Mouse (Mus musculus): Measurements from ENCODE around the gene Papola. TPM values are rescaled to one million over a fixed set of nuclear protein-coding genes. Genes with fewer than 3 reads are reported as not detected.

The Papola gene
- polyA plus RNA-seq, 2 experiments, result 165 to 171 TPM

DNA sequence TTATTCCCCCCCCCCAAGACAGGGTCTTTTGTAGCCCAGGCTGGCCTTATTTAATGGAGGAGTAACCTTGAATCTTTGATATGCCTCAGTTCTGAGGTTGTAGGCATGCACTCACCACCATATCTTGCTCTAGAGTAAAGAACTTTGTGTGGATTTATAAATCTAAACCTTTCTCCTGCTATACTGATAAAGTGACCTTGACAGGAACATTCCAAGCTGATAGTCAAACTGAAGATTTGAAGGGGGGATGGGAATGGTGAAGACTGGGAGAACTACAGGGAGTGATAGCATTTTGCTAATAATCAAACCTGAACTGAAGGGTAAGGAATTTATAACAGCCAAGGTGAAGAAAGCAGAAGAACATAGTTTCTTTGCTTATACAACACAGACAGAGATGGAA, 13.5 kb downstream of the Papola start:
- DNase-seq (ENCODE audit: low spot score), result no peak
- H3K9ac ChIP-seq (ENCODE audit: low read depth, low read length, severe bottlenecking), result no peak overlapping the region
- ATAC-seq (ENCODE audit: low FRiP score, low read depth), result no peak
- TF ChIP-seq POLR2A (IDR thresholded peaks at IDR 0.05; ENCODE audit: borderline replicate concordance, extremely low read depth, insufficient read depth, insufficient read length), result no peak
- H3K4me3 ChIP-seq (replicated peaks; ENCODE audit: low read length), result no peak overlapping the region
- no peak overlapping the region for H3K27ac ChIP-seq (replicated peaks; ENCODE audit: low read depth, low read length)
- peaks cover 21% of the 10 kb centered on the region for H3K36me3 ChIP-seq (ENCODE audit: control insufficient read depth, insufficient read depth, low read length)
- H3K27me3 ChIP-seq (ENCODE audit: control insufficient read depth, insufficient read depth, low read length), result no peaks in the 10 kb centered on the region
- H3K4me2 ChIP-seq (replicated peaks; ENCODE audit: low read depth, low read length, severe bottlenecking), result no peak overlapping the region
- no peaks in the 10 kb centered on the region for H3K9me3 ChIP-seq (ENCODE audit: control insufficient read depth, low read length)
- H3K4me1 ChIP-seq (ENCODE audit: control insufficient read depth, insufficient read depth, low read length), result no peaks in the 10 kb centered on the region

- ATAC-seq (ENCODE audit: low FRiP score, low read depth), result no peak
- H3K36me3 ChIP-seq (ENCODE audit: control insufficient read depth, insufficient read depth, low read length), result peaks cover 58% of the 10 kb centered on the region
- H3K4me1 ChIP-seq (ENCODE audit: control insufficient read depth, insufficient read depth, low read length), result no peaks in the 10 kb centered on the region
- H3K4me3 ChIP-seq (replicated peaks; ENCODE audit: low read length), result no peak overlapping the region
- no peak overlapping the region for H3K9ac ChIP-seq (ENCODE audit: low read depth, low read length, severe bottlenecking)
- no peak for DNase-seq (ENCODE audit: low spot score)
- no peak overlapping the region for H3K27ac ChIP-seq (replicated peaks; ENCODE audit: low read depth, low read length)
- TF ChIP-seq POLR2A (IDR thresholded peaks at IDR 0.05; ENCODE audit: borderline replicate concordance, extremely low read depth, insufficient read depth, insufficient read length), result no peak
- 91% methylated on average over 3 of the region's 3 CpGs for WGBS
- H3K9me3 ChIP-seq (ENCODE audit: control insufficient read depth, low read length), result no peaks in the 10 kb centered on the region
- H3K4me2 ChIP-seq (replicated peaks; ENCODE audit: low read depth, low read length, severe bottlenecking), result no peak overlapping the region
- H3K27me3 ChIP-seq (ENCODE audit: control insufficient read depth, insufficient read depth, low read length), result no peaks in the 10 kb centered on the region
Measured at GRCm38 (mm10) chr12:105805790-105806189, 21.3 kb downstream of the Papola start.

- Histone ChIP-seq H3K27me3 (ENCODE audit: control insufficient read depth, insufficient read depth, low read length) (no peaks in the 10 kb centered on the region), H3K4me2 (replicated peaks; ENCODE audit: low read depth, low read length, severe bottlenecking) (no peak overlapping the region), H3K9ac (ENCODE audit: low read depth, low read length, severe bottlenecking) (no peak overlapping the region), H3K27ac (replicated peaks; ENCODE audit: low read depth, low read length) (no peak overlapping the region), H3K4me1 (ENCODE audit: control insufficient read depth, insufficient read depth, low read length) (no peaks in the 10 kb centered on the region), H3K36me3 (ENCODE audit: control insufficient read depth, insufficient read depth, low read length) (peaks cover 59% of the 10 kb centered on the region), H3K4me3 (replicated peaks; ENCODE audit: low read length) (no peak overlapping the region), H3K9me3 (ENCODE audit: control insufficient read depth, low read length) (no peaks in the 10 kb centered on the region)
- ATAC-seq (ENCODE audit: low FRiP score, low read depth) (no peak), DNase-seq (ENCODE audit: low spot score) (no peak)
- 95% methylated on average over 3 of the region's 3 CpGs for WGBS
- TF ChIP-seq POLR2A (IDR thresholded peaks at IDR 0.05; ENCODE audit: borderline replicate concordance, extremely low read depth, insufficient read depth, insufficient read length), result no peak
Measured at GRCm38 (mm10) chr12:105806205-105806604, 21.7 kb downstream of the Papola start.

DNA sequence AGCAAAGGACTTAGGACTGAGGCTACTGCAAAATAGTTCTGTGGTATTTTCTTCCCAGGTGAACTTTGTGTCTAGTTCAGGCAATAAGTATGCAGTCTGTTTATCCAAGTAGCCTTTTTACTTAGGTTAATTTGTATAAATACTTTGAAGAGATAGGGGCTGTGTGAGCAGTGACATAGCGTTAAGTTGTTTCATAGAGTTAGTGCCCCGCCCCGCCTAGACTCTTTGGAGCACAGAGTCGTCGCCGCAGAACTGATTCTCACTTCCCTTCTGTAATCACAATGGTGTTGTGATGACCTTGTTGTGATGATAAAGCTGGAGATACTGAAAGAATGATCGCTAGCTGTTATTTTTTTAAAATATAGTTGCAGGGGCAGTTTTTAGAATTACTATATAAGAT, 22.9 kb downstream of the Papola start:
- ATAC-seq (ENCODE audit: low FRiP score, low read depth), result no peak
- H3K27me3 ChIP-seq (ENCODE audit: control insufficient read depth, insufficient read depth, low read length), result no peaks in the 10 kb centered on the region
- 96% methylated on average over 7 of the region's 7 CpGs for WGBS

DNA sequence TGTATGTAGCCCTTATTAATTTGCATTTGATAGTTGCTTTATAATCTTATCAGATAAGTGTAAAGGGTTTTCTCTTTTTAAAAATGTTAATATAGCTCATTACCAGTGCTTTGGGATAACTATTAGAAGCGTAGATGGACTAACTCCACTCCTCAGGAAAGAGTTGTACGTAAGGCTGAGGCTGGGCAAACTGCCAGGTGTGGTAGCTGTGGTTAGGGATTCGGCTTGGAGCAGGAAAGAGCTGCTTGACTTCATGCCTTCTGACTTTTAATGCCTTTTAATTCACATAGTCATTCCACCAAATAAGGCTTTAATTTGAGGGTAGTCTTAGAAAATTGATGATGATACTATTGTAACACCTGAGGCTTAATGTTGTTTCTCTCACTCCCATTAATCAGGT, 24.5 kb downstream of the Papola start:
- Histone ChIP-seq H3K27ac (replicated peaks; ENCODE audit: low read depth, low read length) (no peak overlapping the region), H3K4me2 (replicated peaks; ENCODE audit: low read depth, low read length, severe bottlenecking) (no peak overlapping the region), H3K36me3 (ENCODE audit: control insufficient read depth, insufficient read depth, low read length) (peaks cover 76% of the 10 kb centered on the region), H3K9ac (ENCODE audit: low read depth, low read length, severe bottlenecking) (no peak overlapping the region), H3K9me3 (ENCODE audit: control insufficient read depth, low read length) (no peaks in the 10 kb centered on the region), H3K4me1 (ENCODE audit: control insufficient read depth, insufficient read depth, low read length) (no peaks in the 10 kb centered on the region), H3K27me3 (ENCODE audit: control insufficient read depth, insufficient read depth, low read length) (no peaks in the 10 kb centered on the region), H3K4me3 (replicated peaks; ENCODE audit: low read length) (no peak overlapping the region)
- WGBS, result 48% methylated on average over 3 of the region's 3 CpGs
- no peak for TF ChIP-seq POLR2A (IDR thresholded peaks at IDR 0.05; ENCODE audit: borderline replicate concordance, extremely low read depth, insufficient read depth, insufficient read length)
- ATAC-seq (ENCODE audit: low FRiP score, low read depth) (no peak), DNase-seq (ENCODE audit: low spot score) (peak; percentile 51)

More for the DNA sequence above, 22.9 kb downstream of the Papola start:
- no peak overlapping the region for H3K4me2 ChIP-seq (replicated peaks; ENCODE audit: low read depth, low read length, severe bottlenecking)
- no peaks in the 10 kb centered on the region for H3K9me3 ChIP-seq (ENCODE audit: control insufficient read depth, low read length)
- H3K4me3 ChIP-seq (replicated peaks; ENCODE audit: low read length), result no peak overlapping the region
- peaks cover 68% of the 10 kb centered on the region for H3K36me3 ChIP-seq (ENCODE audit: control insufficient read depth, insufficient read depth, low read length)
- TF ChIP-seq POLR2A (IDR thresholded peaks at IDR 0.05; ENCODE audit: borderline replicate concordance, extremely low read depth, insufficient read depth, insufficient read length), result no peak
- no peaks in the 10 kb centered on the region for H3K4me1 ChIP-seq (ENCODE audit: control insufficient read depth, insufficient read depth, low read length)
- no peak overlapping the region for H3K27ac ChIP-seq (replicated peaks; ENCODE audit: low read depth, low read length)
- DNase-seq (ENCODE audit: low spot score), result no peak
- no peak overlapping the region for H3K9ac ChIP-seq (ENCODE audit: low read depth, low read length, severe bottlenecking)

DNA sequence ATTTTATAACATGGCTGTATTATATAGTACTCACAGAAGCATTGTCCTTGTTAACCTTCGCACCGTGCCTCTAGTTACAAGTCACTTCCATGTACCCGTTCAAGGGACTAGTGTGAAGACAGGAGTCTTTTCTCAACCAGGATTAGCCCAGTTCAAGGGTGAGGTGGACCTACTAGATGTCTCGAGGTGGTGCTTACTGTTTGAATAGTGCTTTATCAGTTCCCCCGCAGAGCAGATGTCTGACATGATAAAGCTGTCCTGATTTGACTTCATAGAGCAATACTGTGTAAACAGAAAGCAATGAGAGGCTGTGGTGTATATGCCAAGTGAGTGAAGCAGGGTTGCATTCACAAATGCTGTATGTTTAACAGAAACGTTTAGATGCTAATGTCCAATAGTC, 26.1 kb downstream of the Papola start:
- TF ChIP-seq POLR2A (IDR thresholded peaks at IDR 0.05; ENCODE audit: borderline replicate concordance, extremely low read depth, insufficient read depth, insufficient read length), result no peak
- H3K4me2 ChIP-seq (replicated peaks; ENCODE audit: low read depth, low read length, severe bottlenecking), result no peak overlapping the region
- H3K4me3 ChIP-seq (replicated peaks; ENCODE audit: low read length), result no peak overlapping the region
- WGBS, result 89% methylated on average over 6 of the region's 6 CpGs
- H3K27me3 ChIP-seq (ENCODE audit: control insufficient read depth, insufficient read depth, low read length), result no peaks in the 10 kb centered on the region
- no peak overlapping the region for H3K27ac ChIP-seq (replicated peaks; ENCODE audit: low read depth, low read length)
- no peak for DNase-seq (ENCODE audit: low spot score)
- no peak for ATAC-seq (ENCODE audit: low FRiP score, low read depth)
- peaks cover 81% of the 10 kb centered on the region for H3K36me3 ChIP-seq (ENCODE audit: control insufficient read depth, insufficient read depth, low read length)
- no peaks in the 10 kb centered on the region for H3K9me3 ChIP-seq (ENCODE audit: control insufficient read depth, low read length)
- H3K9ac ChIP-seq (ENCODE audit: low read depth, low read length, severe bottlenecking), result no peak overlapping the region
- H3K4me1 ChIP-seq (ENCODE audit: control insufficient read depth, insufficient read depth, low read length), result no peaks in the 10 kb centered on the region
